Mouse (Mus musculus) adrenal gland, adult 10 weeks (tissue): ENCODE measurements around the gene Ogfod2. TPM values are rescaled to one million over a fixed set of nuclear protein-coding genes. Genes with fewer than 3 reads are reported as not detected.

Experiments used
- polyA plus RNA-seq: library from polyadenylated mRNA; stranded (reverse); fragments of 350-450 nt; fragmentation: Illumina TruSeq; extraction: RNeasy Lipid Tissue Mini Kit (QIAGEN cat#74804); gene quantifications from one replicate; pipeline ENCODE4 v1.2.3, GENCODE M21; 2014; ENCODE audit warnings: low read depth, low replicate concordance

Ogfod2 gene
- polyA plus RNA-seq, result 3.1 TPM

GRCm38 (mm10) chr5:124111742-124112497 lies at the start of gene Ogfod2:
Ogfod2 (plus strand) TSS chr5:124112297.

GRCm38 (mm10) chr5:124095596-124096232 lies 16.4 kb upstream of the Ogfod2 start, which contains the start of gene Abcb9:
Abcb9 (minus strand) TSS chr5:124095798.

GRCm38 (mm10) chr5:124115990-124116845 lies 4.1 kb downstream of the Ogfod2 start, which contains the start of gene Arl6ip4:
Arl6ip4 (plus strand) TSS chr5:124116089.

Other genes with a start within 250 kb of the Ogfod2 start
- gene Hcar2, start 246.8 kb upstream of the Ogfod2 start, polyA plus RNA-seq, result 1.6 TPM
- gene Hcar1, start 232.3 kb upstream of the Ogfod2 start, polyA plus RNA-seq, result 3.0 TPM
- 329 TPM for gene Denr, start 205.1 kb upstream of the Ogfod2 start, polyA plus RNA-seq
- gene Gm43518, start 184.9 kb upstream of the Ogfod2 start, polyA plus RNA-seq, result not detected
- gene Ccdc62, start 181.6 kb upstream of the Ogfod2 start, polyA plus RNA-seq, result 4.1 TPM
- 0.29 TPM for gene Hip1r, start 138.7 kb upstream of the Ogfod2 start, polyA plus RNA-seq
- gene Vps37b, start 80.0 kb upstream of the Ogfod2 start, polyA plus RNA-seq, result 23.1 TPM
- gene Abcb9, start 16.5 kb upstream of the Ogfod2 start, polyA plus RNA-seq, result 0.58 TPM
- 3.7 TPM for gene Arl6ip4, start 3.8 kb downstream of the Ogfod2 start, polyA plus RNA-seq
- gene Pitpnm2, start 137.5 kb downstream of the Ogfod2 start, polyA plus RNA-seq, result 8.6 TPM
- gene Mphosph9, start 215.7 kb downstream of the Ogfod2 start, polyA plus RNA-seq, result 11.8 TPM
- gene 2810006K23Rik, start 215.8 kb downstream of the Ogfod2 start, polyA plus RNA-seq, result 34.5 TPM